Mouse (Mus musculus) limb, embryonic 14.5 days (tissue): Measurements from ENCODE around the gene Rhox8. TPM values are rescaled to one million over a fixed set of nuclear protein-coding genes. Genes with fewer than 3 reads are reported as not detected.
"Not testable (repeated sequence)": the region's sequence is repeated elsewhere in the genome, so short reads cannot be mapped to it uniquely, and the experiment has no call there.

Experiments
- ATAC-seq: fragments of 200-750 bp; cut with Nextera tagmentation; 2 replicates; pipeline ENCODE4 v1.8.0; 2017; ENCODE audit warnings: low read depth, moderate number of reproducible peaks, moderate TSS enrichment; ENCODE audit not compliant: low FRiP score
- DNase-seq: peaks from one replicate; pipeline ENCODE4 v3.0.0-alpha.2; 2015; ENCODE audit warnings: low spot score
- H3K27ac ChIP-seq: fragments of 300-500 bp; sonication (generic); replicated peaks from 2 replicates; pipeline ENCODE4 v1.5.1; 2014; ENCODE audit warnings: low read depth, mild to moderate bottlenecking, low read length, moderate library complexity, mixed read lengths
- H3K27me3 ChIP-seq: fragments of 300-500 bp; sonication (generic); 2 replicates; pipeline ENCODE4 v1.6.1; 2014; ENCODE audit warnings: low read length, mixed read lengths; ENCODE audit not compliant: control insufficient read depth, insufficient read depth
- H3K36me3 ChIP-seq: fragments of 300-500 bp; sonication (generic); 2 replicates; pipeline ENCODE4 v1.6.1; 2014; ENCODE audit warnings: mild to moderate bottlenecking, low read length, moderate library complexity, mixed read lengths; ENCODE audit not compliant: control insufficient read depth, insufficient read depth
- H3K4me1 ChIP-seq: fragments of 300-500 bp; sonication (generic); 2 replicates; pipeline ENCODE4 v1.6.1; 2014; ENCODE audit warnings: antibody characterized with exemption, low read length, mixed read lengths; ENCODE audit not compliant: control insufficient read depth, insufficient read depth
- H3K4me2 ChIP-seq: fragments of 300-500 bp; sonication (generic); replicated peaks from 2 replicates; pipeline ENCODE4 v1.6.1; 2014; ENCODE audit warnings: low read depth, mild to moderate bottlenecking, low read length, moderate library complexity; ENCODE audit not compliant: severe bottlenecking
- H3K4me3 ChIP-seq: fragments of 300-500 bp; sonication (generic); replicated peaks from 2 replicates; pipeline ENCODE4 v1.5.1; 2014; ENCODE audit warnings: low read length
- H3K9ac ChIP-seq: fragments of 300-500 bp; sonication (generic); 2 replicates; pipeline ENCODE4 v1.6.1; 2014; ENCODE audit warnings: mild to moderate bottlenecking, low read depth, low read length, moderate library complexity; ENCODE audit not compliant: severe bottlenecking
- H3K9me3 ChIP-seq: fragments of 300-500 bp; sonication (generic); 2 replicates; pipeline ENCODE4 v1.6.1; 2016; ENCODE audit warnings: low read length; ENCODE audit not compliant: control insufficient read depth
- POLR2A ChIP-seq: fragments of 200-500 bp; IDR thresholded peaks from 2 replicates; pipeline ENCODE4 v1.8.0; 2012; ENCODE audit warnings: inconsistent platforms, mild to moderate bottlenecking, moderate library complexity, borderline replicate concordance; ENCODE audit not compliant: insufficient read depth, insufficient read length; ENCODE audit errors: extremely low read depth
- WGBS: fragments of 180-500 bp; shearing (Covaris S2); extraction: QIAGEN DNeasy Blood & Tissue Kit; methylation state at CpG from one replicate; pipeline ENCODE4 v1.1.7; 2014; 5-methylcytosine and 5-hydroxymethylcytosine counted together
- polyA plus RNA-seq, 2 experiments: library from polyadenylated mRNA; depleted of rRNA in 1 of 2; stranded (reverse) in 1 of 2; unstranded in 1 of 2; fragments of >200 nt; fragmentation: Nextera tagmentation in 1 of 2; extraction: Ambion mirVana in 1 of 2; gene quantifications; 2 replicates each; pipeline versions ENCODE4 v1.2.1 to v1.2.3; 2012 to 2014

The Rhox8 gene
- not detected in 2 replicates for polyA plus RNA-seq (2012; rRNA removed)
- polyA plus RNA-seq (2014; fragmentation: Nextera tagmentation; extraction: Ambion mirVana), result not detected in 2 replicates

- Histone ChIP-seq H3K4me2 (no peak within 1 kb of the TSS), H3K9ac (no peak within 1 kb of the TSS), H3K4me3 (no peak within 1 kb of the TSS), H3K27ac (no peak within 1 kb of the TSS), H3K36me3 (no peaks in the 10 kb centered on the region), H3K9me3 (no peaks in the 10 kb centered on the region), H3K27me3 (no peaks in the 10 kb centered on the region), H3K4me1 (no peaks in the 10 kb centered on the region)
- ATAC-seq (no peak), DNase-seq (no peak)
- 72% methylated on average over 4 of the region's 4 CpGs for WGBS
- TF ChIP-seq POLR2A, result no peak
Measured at GRCm38 (mm10) chrX:37878844-37879243, at the start of gene Rhox8. Gene Rhox8 (minus strand): TSS chrX:37878944.

DNA sequence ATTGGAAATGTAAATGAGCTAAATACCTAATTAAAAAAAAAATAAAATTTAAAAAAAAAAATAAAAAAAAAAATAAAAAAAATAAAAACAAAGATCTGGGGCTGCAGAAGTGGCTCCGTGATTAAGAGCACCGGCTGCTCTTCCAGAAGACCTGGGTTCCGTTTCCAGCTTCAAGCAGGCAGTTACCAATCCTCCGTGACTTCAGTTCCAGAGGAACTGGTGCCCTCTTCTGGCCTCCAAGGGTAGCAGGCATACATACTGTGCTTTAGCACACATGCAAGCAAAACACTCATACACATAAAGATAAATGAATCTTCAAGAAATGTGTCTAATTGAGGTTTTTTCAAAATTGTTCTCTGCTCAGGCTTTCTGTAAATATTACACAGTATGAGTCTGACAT, 37.6 kb upstream of the Rhox8 start:
- Histone ChIP-seq H3K9me3 (no peaks in the 10 kb centered on the region), H3K4me3 (no peak overlapping the region), H3K4me1 (no peaks in the 10 kb centered on the region), H3K9ac (no peak overlapping the region), H3K4me2 (no peak overlapping the region), H3K36me3 (no peaks in the 10 kb centered on the region), H3K27me3 (no peaks in the 10 kb centered on the region), H3K27ac (no peak overlapping the region)
- 71% methylated on average over 4 of the region's 4 CpGs for WGBS
- no peak for ATAC-seq
- DNase-seq, result no peak
- no peak for TF ChIP-seq POLR2A

DNA sequence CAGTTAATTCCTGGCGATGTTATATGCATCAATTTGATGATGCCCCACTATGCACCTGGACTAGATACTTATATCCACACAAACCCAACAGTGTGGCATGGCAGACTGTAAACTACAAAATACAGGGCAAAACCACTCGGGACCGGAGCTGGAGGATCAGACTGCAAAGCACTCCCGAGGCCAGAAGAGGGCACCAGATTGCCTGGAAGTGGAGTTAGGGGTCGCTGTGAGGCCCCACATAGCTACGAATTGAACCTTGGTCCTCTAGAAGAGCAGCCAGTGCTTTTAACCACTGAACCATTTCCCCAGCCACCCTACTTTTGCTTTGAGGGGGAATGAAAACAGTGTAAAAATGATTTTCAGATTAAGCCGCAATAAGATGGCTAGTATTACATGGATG, 29.8 kb upstream of the Rhox8 start:
- H3K9me3 ChIP-seq, result no peaks in the 10 kb centered on the region
- 53% methylated on average over 7 of the region's 7 CpGs for WGBS
- no peak overlapping the region for H3K9ac ChIP-seq
- ATAC-seq, result no peak
- H3K36me3 ChIP-seq, result no peaks in the 10 kb centered on the region
- H3K4me3 ChIP-seq, result no peak overlapping the region
- no peak for DNase-seq
- TF ChIP-seq POLR2A, result no peak
- no peak overlapping the region for H3K4me2 ChIP-seq
- no peaks in the 10 kb centered on the region for H3K4me1 ChIP-seq
- H3K27ac ChIP-seq, result no peak overlapping the region
- H3K27me3 ChIP-seq, result no peaks in the 10 kb centered on the region

DNA sequence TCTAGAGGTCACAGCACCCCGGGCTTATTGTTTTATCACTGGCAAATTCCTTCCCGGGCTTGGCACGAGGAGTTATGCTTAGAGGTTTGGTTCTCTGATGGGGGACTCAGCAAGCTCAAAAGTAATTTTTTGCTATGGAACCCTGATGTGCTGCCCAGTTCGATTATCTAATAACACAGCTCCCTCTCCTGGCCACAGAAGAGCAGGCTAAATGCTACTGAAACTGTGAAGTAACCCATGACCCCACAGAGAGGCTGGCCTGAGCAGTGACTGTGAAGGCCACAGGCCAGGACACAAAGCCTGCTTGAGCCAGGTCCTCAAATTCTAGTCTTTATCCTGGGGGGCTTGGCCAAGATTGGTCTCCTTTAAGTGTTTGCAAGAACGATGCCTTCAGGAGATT, 25.0 kb upstream of the Rhox8 start:
- H3K9me3 ChIP-seq, result no peaks in the 10 kb centered on the region
- no peaks in the 10 kb centered on the region for H3K36me3 ChIP-seq
- no peak overlapping the region for H3K4me2 ChIP-seq
- no peak overlapping the region for H3K27ac ChIP-seq
- no peak for TF ChIP-seq POLR2A
- ATAC-seq (no peak), DNase-seq (no peak)
- 75% methylated on average over 5 of the region's 5 CpGs for WGBS
- H3K27me3 ChIP-seq, result no peaks in the 10 kb centered on the region
- H3K4me1 ChIP-seq, result no peaks in the 10 kb centered on the region
- H3K4me3 ChIP-seq, result no peak overlapping the region
- no peak overlapping the region for H3K9ac ChIP-seq

- not testable (repeated sequence) for ATAC-seq, H3K36me3 ChIP-seq
- WGBS, result 93% methylated on average over 9 of the region's 18 CpGs
Measured at GRCm38 (mm10) chrX:37901670-37902069, 22.9 kb upstream of the Rhox8 start, which contains the start of gene Rhox9. Gene Rhox9 (minus strand): TSS chrX:37901770.

DNA sequence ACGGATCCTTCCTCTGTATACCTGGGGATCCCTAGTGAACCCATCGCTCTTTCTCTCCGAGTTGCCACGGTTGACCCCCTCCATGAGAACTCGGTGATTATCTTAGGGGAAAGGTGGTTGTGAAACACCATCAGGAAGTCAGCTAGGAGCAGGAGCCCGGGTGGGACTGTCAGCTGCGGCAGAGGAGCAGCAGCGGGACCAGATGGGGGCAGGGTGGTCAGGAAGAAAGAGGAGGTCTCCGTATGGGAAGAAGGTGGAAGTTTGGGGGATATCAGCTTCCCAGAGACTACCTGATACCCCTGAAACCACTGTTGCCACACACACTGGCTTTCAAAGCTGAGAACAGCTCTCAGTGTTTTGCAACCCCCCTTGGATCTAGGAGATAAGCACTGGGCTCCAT, 18.4 kb upstream of the Rhox8 start, which contains the start of gene Rhox7b:
Gene Rhox7b (minus strand): TSS at position 101 of the 400 bp plus-strand sequence.
- DNase-seq, H3K36me3 ChIP-seq, H3K9ac ChIP-seq, H3K4me3 ChIP-seq, H3K4me1 ChIP-seq, H3K27ac ChIP-seq, H3K9me3 ChIP-seq, H3K4me2 ChIP-seq, H3K27me3 ChIP-seq, ATAC-seq: not testable (repeated sequence)
- 82% methylated on average over 9 of the region's 9 CpGs for WGBS

More at GRCm38 (mm10) chrX:37901670-37902069, 22.9 kb upstream of the Rhox8 start, which contains the start of gene Rhox9:
- not testable (repeated sequence) for H3K27me3 ChIP-seq, H3K9me3 ChIP-seq, H3K4me2 ChIP-seq, H3K9ac ChIP-seq, DNase-seq, H3K27ac ChIP-seq, H3K4me3 ChIP-seq, H3K4me1 ChIP-seq
